Mouse (Mus musculus) embryo, embryonic 10.5 days (tissue): ENCODE results near the gene Ccdc24.

ENCODE experiments used
- DNase-seq: peaks from one replicate; pipeline ENCODE4 v3.0.0-alpha.2; 2015; ENCODE audit warnings: low spot score

Gene Ccdc24

DNA sequence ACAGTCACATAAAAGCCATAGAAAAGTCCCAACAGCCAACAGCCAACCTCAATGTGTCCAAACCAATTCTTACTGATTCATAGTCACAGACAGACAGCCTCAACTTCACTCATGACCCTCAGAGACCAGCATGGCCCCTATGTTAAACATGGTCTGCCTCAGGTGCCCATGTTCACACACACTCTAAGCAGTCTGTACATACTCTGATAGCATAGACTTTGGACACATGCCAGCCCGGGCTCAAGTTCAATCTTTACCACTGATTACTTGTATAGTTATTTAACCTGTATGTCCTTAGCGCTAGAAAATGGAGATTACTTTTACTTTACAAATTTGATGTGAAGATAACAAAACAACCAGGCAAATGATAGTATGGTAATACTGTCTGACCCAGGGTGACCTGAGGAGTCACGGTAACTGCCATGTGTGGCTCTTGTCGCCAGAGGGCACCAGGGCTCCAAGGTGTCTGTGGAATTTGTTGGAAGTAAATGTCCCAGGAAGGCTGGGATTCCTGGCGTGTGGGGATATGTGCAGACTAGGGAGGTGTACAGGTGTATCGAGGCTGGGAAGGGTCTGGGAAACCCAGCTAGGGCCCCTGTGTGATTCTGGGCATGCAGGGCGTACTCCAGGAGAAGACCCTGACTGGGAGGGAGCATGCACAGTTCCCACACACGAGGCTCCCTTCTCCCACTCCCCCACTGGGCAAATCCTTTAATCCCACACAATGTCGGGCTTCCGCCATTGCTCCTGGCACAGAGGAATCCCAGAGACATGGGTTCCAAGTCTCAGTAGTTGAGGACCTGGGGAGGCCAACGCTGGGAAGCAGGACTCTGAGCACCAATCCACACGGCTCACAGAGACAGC is 42.9 kb downstream of the Ccdc24 start:
- peak; percentile 88 for DNase-seq

DNA sequence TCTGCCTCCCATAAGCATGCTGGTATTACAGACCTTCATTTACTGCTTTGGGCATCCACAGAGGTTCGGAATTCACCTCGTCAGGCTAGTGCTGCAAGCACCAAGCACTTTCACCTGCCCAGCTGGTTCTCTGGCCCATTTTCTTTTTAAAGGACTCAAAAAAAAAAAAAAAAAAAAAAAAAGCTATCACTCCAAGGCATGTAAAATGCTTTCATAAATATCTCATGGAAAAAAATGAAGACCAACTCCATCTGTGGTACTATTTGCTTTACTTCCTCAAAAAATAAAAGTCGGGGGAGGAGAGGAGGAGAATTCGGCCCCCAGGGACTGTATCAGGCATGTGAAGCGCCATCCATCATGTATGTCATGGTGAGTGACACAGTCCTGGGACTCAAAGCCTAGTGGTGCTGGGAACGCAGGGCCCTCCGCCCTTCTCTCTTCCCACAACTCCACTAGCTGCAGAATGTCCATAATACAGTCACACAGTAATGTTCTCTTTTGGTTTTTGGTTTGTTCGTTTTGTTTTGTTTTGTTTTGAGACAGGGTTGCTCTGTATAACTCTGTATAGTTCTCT is 43.7 kb downstream of the Ccdc24 start:
- no peak for DNase-seq

- DNase-seq = no peak
Measured at GRCm38 (mm10) chr4:117818032-117818431, 54.3 kb downstream of the Ccdc24 start.

- no peak for DNase-seq
Measured at GRCm38 (mm10) chr4:117816776-117817175, 55.6 kb downstream of the Ccdc24 start.
